Mouse (Mus musculus) lung, embryonic 15.5 days (tissue): ENCODE measurements at regions not wholly inside any gene's neighbourhood (a gene's known extent, or its start where the extent isn't known, plus 50 kb on each side); places are given as distances from the start of the nearest gene placed in this dataset.
A peak's percentile ranks its signal among the peaks of the same experiment; 100 is the strongest.

Source experiments
- ATAC-seq: fragments of 200-750 bp; cut with Nextera tagmentation; 2 replicates; pipeline ENCODE4 v1.8.0; 2017; ENCODE audit warnings: moderate number of reproducible peaks, borderline replicate concordance; ENCODE audit not compliant: low FRiP score, low TSS enrichment; ENCODE audit errors: extremely low read depth
- H3K27ac ChIP-seq: fragments of 300-500 bp; sonication (generic); 2 replicates; pipeline ENCODE4 v1.5.1; 2015; ENCODE audit warnings: moderate library complexity, mild to moderate bottlenecking, inconsistent platforms
- H3K27me3 ChIP-seq: fragments of 300-500 bp; sonication (generic); 2 replicates; pipeline ENCODE4 v1.6.1; 2015; ENCODE audit warnings: inconsistent platforms
- H3K36me3 ChIP-seq: fragments of 300-500 bp; sonication (generic); 2 replicates; pipeline ENCODE4 v1.6.1; 2015; ENCODE audit warnings: inconsistent platforms
- H3K4me1 ChIP-seq: fragments of 300-500 bp; sonication (generic); 2 replicates; pipeline ENCODE4 v1.6.1; 2015; ENCODE audit warnings: inconsistent platforms
- H3K4me2 ChIP-seq: fragments of 300-500 bp; sonication (generic); 2 replicates; pipeline ENCODE4 v1.6.1; 2015; ENCODE audit warnings: inconsistent platforms, mild to moderate bottlenecking, moderate library complexity
- H3K4me3 ChIP-seq: fragments of 300-500 bp; sonication (generic); 2 replicates; pipeline ENCODE4 v1.5.1; 2015; ENCODE audit warnings: mild to moderate bottlenecking, inconsistent platforms
- H3K9ac ChIP-seq: fragments of 300-500 bp; sonication (generic); 2 replicates; pipeline ENCODE4 v1.6.1; 2015; ENCODE audit warnings: inconsistent platforms
- H3K9me3 ChIP-seq: fragments of 300-500 bp; sonication (generic); 2 replicates; pipeline ENCODE4 v1.6.1; 2016; ENCODE audit warnings: inconsistent platforms
- whole genome bisulfite sequencing: fragments of 180-500 bp; shearing (Covaris S2); methylation state at CpG from one replicate; pipeline ENCODE4 v1.1.7; 2015; 5-methylcytosine and 5-hydroxymethylcytosine counted together

GRCm38 (mm10) chr3:66550920-66551319 is 254.3 kb upstream of the Veph1 start:
- ATAC-seq: no peak

GRCm38 (mm10) chr3:66546576-66546975 is 249.9 kb upstream of the Veph1 start:
- Histone ChIP-seq H3K27ac (no peak overlapping the region), H3K4me3 (no peak overlapping the region), H3K4me1 (no peaks in the 10 kb centered on the region), H3K9me3 (no peaks in the 10 kb centered on the region), H3K9ac (no peak overlapping the region), H3K36me3 (no peaks in the 10 kb centered on the region), H3K4me2 (no peak overlapping the region), H3K27me3 (no peaks in the 10 kb centered on the region)
- WGBS: 70% methylated on average over 4 of the region's 4 CpGs
- no peak for ATAC-seq

More at GRCm38 (mm10) chr3:66550920-66551319, 254.3 kb upstream of the Veph1 start:
- Histone ChIP-seq H3K9ac (no peak overlapping the region), H3K9me3 (no peaks in the 10 kb centered on the region), H3K4me1 (no peaks in the 10 kb centered on the region), H3K27ac (no peak overlapping the region), H3K4me3 (no peak overlapping the region), H3K4me2 (no peak overlapping the region), H3K36me3 (no peaks in the 10 kb centered on the region), H3K27me3 (no peaks in the 10 kb centered on the region)

- Histone ChIP-seq H3K4me1 (no peaks in the 10 kb centered on the region), H3K4me3 (no peak overlapping the region), H3K36me3 (no peaks in the 10 kb centered on the region), H3K4me2 (no peak overlapping the region), H3K27ac (peak overlapping the region; percentile 29), H3K9me3 (no peaks in the 10 kb centered on the region), H3K9ac (no peak overlapping the region), H3K27me3 (no peaks in the 10 kb centered on the region)
- 47% methylated on average over 5 of the region's 5 CpGs for whole genome bisulfite sequencing
- peak; percentile 80; the same call in 1 of the 2 replicates for ATAC-seq
Measured at GRCm38 (mm10) chr3:66544139-66544933, 247.7 kb upstream of the Veph1 start.

GRCm38 (mm10) chr3:66542865-66543264 is 246.2 kb upstream of the Veph1 start:
- no peaks in the 10 kb centered on the region for H3K9me3 ChIP-seq
- no peaks in the 10 kb centered on the region for H3K27me3 ChIP-seq
- no peak overlapping the region for H3K4me3 ChIP-seq
- H3K36me3 ChIP-seq: no peaks in the 10 kb centered on the region
- no peaks in the 10 kb centered on the region for H3K4me1 ChIP-seq
- no peak for ATAC-seq
- no peak overlapping the region for H3K9ac ChIP-seq
- H3K27ac ChIP-seq: no peak overlapping the region
- no peak overlapping the region for H3K4me2 ChIP-seq
- WGBS: 69% methylated on average over 3 of the region's 3 CpGs

- WGBS: 71% methylated on average over 7 of the region's 7 CpGs
- H3K9ac ChIP-seq: no peak overlapping the region
- peaks cover 3% of the 10 kb centered on the region; the same call in 1 of the 2 replicates for H3K4me1 ChIP-seq
- ATAC-seq: no peak
- no peak overlapping the region for H3K27ac ChIP-seq
- no peaks in the 10 kb centered on the region for H3K9me3 ChIP-seq
- H3K36me3 ChIP-seq: no peaks in the 10 kb centered on the region
- no peaks in the 10 kb centered on the region for H3K27me3 ChIP-seq
- no peak overlapping the region for H3K4me3 ChIP-seq
- H3K4me2 ChIP-seq: no peak overlapping the region
Measured at GRCm38 (mm10) chr3:66537913-66538312, 241.3 kb upstream of the Veph1 start.

GRCm38 (mm10) chr3:66537106-66537893 is 240.7 kb upstream of the Veph1 start:
- H3K36me3 ChIP-seq: no peaks in the 10 kb centered on the region
- WGBS: 66% methylated on average over 3 of the region's 3 CpGs
- H3K4me1 ChIP-seq: peaks cover 3% of the 10 kb centered on the region; the same call in 1 of the 2 replicates
- H3K27ac ChIP-seq: no peak overlapping the region
- H3K27me3 ChIP-seq: no peaks in the 10 kb centered on the region
- no peaks in the 10 kb centered on the region for H3K9me3 ChIP-seq
- no peak overlapping the region for H3K4me2 ChIP-seq
- ATAC-seq: no peak
- H3K4me3 ChIP-seq: no peak overlapping the region
- H3K9ac ChIP-seq: no peak overlapping the region

GRCm38 (mm10) chr3:66536673-66537072 is 240.0 kb upstream of the Veph1 start:
- WGBS: 83% methylated on average over 11 of the region's 11 CpGs

GRCm38 (mm10) chr3:66535786-66536529 is 239.3 kb upstream of the Veph1 start:
- no peaks in the 10 kb centered on the region for H3K9me3 ChIP-seq
- 42% methylated on average over 8 of the region's 8 CpGs for WGBS
- no peak overlapping the region for H3K4me3 ChIP-seq
- H3K27ac ChIP-seq: no peak overlapping the region
- ATAC-seq: no peak
- no peaks in the 10 kb centered on the region for H3K27me3 ChIP-seq
- no peaks in the 10 kb centered on the region for H3K36me3 ChIP-seq
- H3K9ac ChIP-seq: no peak overlapping the region
- peaks cover 3% of the 10 kb centered on the region; the same call in 1 of the 2 replicates for H3K4me1 ChIP-seq
- no peak overlapping the region for H3K4me2 ChIP-seq

More at GRCm38 (mm10) chr3:66536673-66537072, 240.0 kb upstream of the Veph1 start:
- no peak overlapping the region for H3K9ac ChIP-seq
- no peaks in the 10 kb centered on the region for H3K27me3 ChIP-seq
- no peaks in the 10 kb centered on the region for H3K9me3 ChIP-seq
- H3K36me3 ChIP-seq: no peaks in the 10 kb centered on the region
- no peak overlapping the region for H3K4me2 ChIP-seq
- H3K4me1 ChIP-seq: peaks cover 3% of the 10 kb centered on the region; the same call in 1 of the 2 replicates
- ATAC-seq: no peak
- H3K4me3 ChIP-seq: no peak overlapping the region
- H3K27ac ChIP-seq: no peak overlapping the region

GRCm38 (mm10) chr3:66519925-66520324 is 223.3 kb upstream of the Veph1 start:
- no peaks in the 10 kb centered on the region for H3K9me3 ChIP-seq
- H3K27me3 ChIP-seq: no peaks in the 10 kb centered on the region
- H3K4me1 ChIP-seq: peaks cover 15% of the 10 kb centered on the region; the same call in 1 of the 2 replicates
- H3K4me2 ChIP-seq: no peak overlapping the region
- ATAC-seq: no peak
- 54% methylated on average over 1 of the region's 1 CpGs for WGBS
- H3K9ac ChIP-seq: no peak overlapping the region
- H3K36me3 ChIP-seq: no peaks in the 10 kb centered on the region
- no peak overlapping the region for H3K4me3 ChIP-seq
- no peak overlapping the region for H3K27ac ChIP-seq

- peaks cover 15% of the 10 kb centered on the region; the same call in 1 of the 2 replicates for H3K4me1 ChIP-seq
- H3K36me3 ChIP-seq: no peaks in the 10 kb centered on the region
- H3K27ac ChIP-seq: no peak overlapping the region
- no peak for ATAC-seq
- no peaks in the 10 kb centered on the region for H3K9me3 ChIP-seq
- H3K27me3 ChIP-seq: no peaks in the 10 kb centered on the region
- no peak overlapping the region for H3K4me3 ChIP-seq
- no peak overlapping the region for H3K9ac ChIP-seq
- 30% methylated on average over 2 of the region's 2 CpGs for WGBS
- no peak overlapping the region for H3K4me2 ChIP-seq
Measured at GRCm38 (mm10) chr3:66518289-66518688, 221.7 kb upstream of the Veph1 start.

GRCm38 (mm10) chr3:66515773-66516406 is 219.3 kb upstream of the Veph1 start:
- no peak overlapping the region for H3K4me3 ChIP-seq
- H3K27ac ChIP-seq: peak overlapping the region; percentile 26; the same call in 1 of the 2 replicates
- 51% methylated on average over 6 of the region's 6 CpGs for WGBS
- H3K27me3 ChIP-seq: no peaks in the 10 kb centered on the region
- peak; percentile 81; the same call in 1 of the 2 replicates for ATAC-seq
- peaks cover 15% of the 10 kb centered on the region; the same call in 1 of the 2 replicates for H3K4me1 ChIP-seq
- no peak overlapping the region for H3K9ac ChIP-seq
- no peak overlapping the region for H3K4me2 ChIP-seq
- no peaks in the 10 kb centered on the region for H3K9me3 ChIP-seq
- no peaks in the 10 kb centered on the region for H3K36me3 ChIP-seq
